Mouse (Mus musculus) megakaryocyte progenitor cell, adult 5-6 weeks (primary cell): ENCODE results near the gene Slc39a1. TPM values are rescaled to one million over a fixed set of nuclear protein-coding genes. Genes with fewer than 3 reads are reported as not detected.
"Not testable (repeated sequence)": the region's sequence is repeated elsewhere in the genome, so short reads cannot be mapped to it uniquely, and the experiment has no call there.

Source experiments
- ATAC-seq: replicated peaks from 2 replicates; pipeline ENCODE4 v1.8.0; 2016; ENCODE audit warnings: mild to moderate bottlenecking, moderate TSS enrichment, inconsistent platforms; ENCODE audit not compliant: poor library complexity
- total RNA-seq, 2 experiments: library from RNA; stranded (forward) in 1 of 2; stranded (reverse) in 1 of 2; fragments of 157-497, 149-512 nt in 1 of 2; fragments of 200-1000 nt in 1 of 2; gene quantifications; 2 replicates each; pipeline versions ENCODE4 v1.2.3 to v1.2.4; 2015 to 2017

Gene Slc39a1
- total RNA-seq, 2 experiments from 2014 or later, result 19.5 to 31.4 TPM

DNA sequence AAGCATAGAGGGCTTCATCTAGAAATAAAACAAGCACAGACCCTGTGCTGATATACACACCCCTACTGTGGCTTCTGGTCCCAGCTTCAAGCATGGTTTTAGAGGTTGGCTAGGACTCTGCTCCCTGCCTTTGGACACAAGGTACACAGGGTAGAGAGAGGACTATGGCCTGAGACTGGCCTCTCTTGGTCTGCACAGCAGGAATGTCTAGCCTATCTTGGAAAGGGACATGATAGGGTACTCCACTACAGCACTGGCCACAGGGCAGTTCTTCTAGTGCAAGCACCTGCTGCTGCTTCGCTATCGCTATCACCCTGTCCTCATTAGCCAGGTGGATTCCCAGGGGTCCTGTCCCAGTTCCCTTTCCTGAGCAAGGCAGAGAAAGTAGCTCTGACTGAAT is 6.7 kb upstream of the Slc39a1 start:
- 0 out of 2 replicates have a peak, but pooled peaks have one; percentile 13 for ATAC-seq

GRCm38 (mm10) chr3:90241669-90242358 is 6.2 kb upstream of the Slc39a1 start:
- peak; percentile 59 for ATAC-seq

- no peak for ATAC-seq
Observed at GRCm38 (mm10) chr3:90242984-90243775, 4.8 kb upstream of the Slc39a1 start, which contains the start of gene Creb3l4. Creb3l4 (minus strand) TSS chr3:90243512.

GRCm38 (mm10) chr3:90245406-90245805 is 2.6 kb upstream of the Slc39a1 start:
- ATAC-seq, result no peak

DNA sequence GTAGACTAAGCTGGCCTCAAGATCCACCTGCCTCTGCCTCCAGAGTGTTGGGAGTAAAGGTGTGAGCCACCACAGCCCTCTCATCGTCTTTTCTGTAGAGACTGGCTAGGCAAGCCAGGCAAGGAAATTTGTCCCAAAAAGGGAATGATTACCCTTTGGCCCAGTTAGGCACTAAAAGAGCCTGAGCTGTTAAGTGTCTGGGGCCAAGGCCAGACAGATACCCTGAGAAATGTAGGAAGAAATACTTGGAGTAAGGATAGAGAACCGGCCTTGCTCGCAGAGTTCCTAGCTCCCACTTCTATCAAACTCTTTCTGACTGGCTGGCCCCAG is 377 bp upstream of the Slc39a1 start:
- ATAC-seq, result peak; percentile 5

DNA sequence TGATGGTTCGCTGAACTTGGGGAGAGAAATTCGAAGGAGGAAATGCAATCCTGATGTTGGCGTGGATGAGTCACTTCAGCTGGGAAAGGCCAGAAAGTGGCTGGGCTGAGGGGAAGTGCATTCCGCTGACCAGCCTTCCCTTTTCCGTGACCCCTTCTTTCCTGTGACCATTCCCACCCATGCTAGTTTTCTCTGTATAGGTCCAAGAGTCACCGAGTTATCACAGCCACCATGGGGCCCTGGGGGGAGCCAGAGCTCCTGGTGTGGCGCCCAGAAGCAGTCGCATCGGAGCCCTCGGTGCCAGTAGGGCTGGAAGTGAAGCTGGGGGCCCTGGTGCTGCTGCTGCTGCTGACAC is 751 bp downstream of the Slc39a1 start:
- peak; percentile 36 for ATAC-seq

DNA sequence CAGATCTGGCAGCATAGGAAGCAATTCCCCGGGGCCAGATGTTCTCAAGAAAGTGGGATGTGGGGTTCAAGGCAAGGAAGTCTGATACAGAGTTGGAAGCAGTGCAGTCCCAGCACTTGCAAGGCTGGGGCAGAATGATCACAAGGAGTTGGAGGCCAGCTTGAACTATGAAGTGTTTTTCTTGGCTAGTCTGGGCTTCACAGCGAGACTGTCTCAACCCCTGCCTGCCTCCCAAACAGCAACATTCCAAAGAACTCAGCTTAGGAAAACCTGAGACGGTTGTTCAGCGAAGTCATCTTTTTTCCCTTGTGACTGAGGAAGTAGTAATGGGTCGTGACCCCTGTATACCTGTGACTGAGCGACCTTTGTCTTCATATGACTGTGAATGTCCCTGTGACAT is 2.8 kb downstream of the Slc39a1 start:
- ATAC-seq, result no peak

DNA sequence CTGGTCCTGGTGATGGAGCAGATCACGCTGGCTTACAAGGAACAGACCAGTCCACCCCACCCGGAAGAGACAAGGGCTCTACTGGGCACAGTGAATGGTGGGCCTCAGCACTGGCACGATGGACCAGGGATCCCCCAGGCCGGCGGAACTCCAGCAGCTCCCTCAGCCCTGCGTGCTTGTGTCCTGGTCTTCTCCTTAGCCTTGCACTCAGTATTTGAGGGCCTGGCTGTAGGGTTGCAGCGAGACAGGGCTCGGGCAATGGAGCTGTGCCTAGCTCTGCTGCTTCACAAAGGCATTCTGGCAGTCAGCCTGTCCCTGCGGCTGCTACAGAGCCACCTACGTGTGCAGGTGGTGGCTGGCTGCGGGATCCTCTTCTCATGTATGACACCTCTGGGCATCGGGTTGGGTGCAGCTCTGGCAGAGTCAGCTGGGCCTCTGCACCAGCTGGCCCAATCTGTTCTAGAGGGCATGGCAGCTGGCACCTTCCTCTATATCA is 3.8 kb downstream of the Slc39a1 start:
- not testable (repeated sequence) for ATAC-seq

DNA sequence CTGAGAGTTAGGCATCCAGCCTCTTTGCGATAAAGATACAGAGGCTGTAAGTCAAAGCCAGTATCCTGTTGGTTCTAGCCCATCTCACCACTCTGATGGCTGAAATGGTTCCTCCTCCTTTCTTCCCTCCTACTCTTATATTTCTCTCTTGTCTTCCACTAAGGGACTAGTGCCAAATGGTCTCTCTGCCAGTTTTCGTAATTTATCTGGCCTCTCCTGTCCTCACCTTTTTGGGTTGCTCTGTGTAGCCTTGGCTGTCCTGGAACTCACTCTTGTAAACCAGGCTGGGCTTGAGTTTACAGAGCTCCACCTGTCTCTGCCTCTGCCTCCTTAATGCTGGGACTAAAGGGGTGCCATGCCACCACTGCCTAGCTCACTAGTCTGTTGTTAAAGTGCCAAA is 4.7 kb downstream of the Slc39a1 start:
- ATAC-seq, result not testable (repeated sequence)

GRCm38 (mm10) chr3:90253174-90253573 is 5.2 kb downstream of the Slc39a1 start:
- not testable (repeated sequence) for ATAC-seq

DNA sequence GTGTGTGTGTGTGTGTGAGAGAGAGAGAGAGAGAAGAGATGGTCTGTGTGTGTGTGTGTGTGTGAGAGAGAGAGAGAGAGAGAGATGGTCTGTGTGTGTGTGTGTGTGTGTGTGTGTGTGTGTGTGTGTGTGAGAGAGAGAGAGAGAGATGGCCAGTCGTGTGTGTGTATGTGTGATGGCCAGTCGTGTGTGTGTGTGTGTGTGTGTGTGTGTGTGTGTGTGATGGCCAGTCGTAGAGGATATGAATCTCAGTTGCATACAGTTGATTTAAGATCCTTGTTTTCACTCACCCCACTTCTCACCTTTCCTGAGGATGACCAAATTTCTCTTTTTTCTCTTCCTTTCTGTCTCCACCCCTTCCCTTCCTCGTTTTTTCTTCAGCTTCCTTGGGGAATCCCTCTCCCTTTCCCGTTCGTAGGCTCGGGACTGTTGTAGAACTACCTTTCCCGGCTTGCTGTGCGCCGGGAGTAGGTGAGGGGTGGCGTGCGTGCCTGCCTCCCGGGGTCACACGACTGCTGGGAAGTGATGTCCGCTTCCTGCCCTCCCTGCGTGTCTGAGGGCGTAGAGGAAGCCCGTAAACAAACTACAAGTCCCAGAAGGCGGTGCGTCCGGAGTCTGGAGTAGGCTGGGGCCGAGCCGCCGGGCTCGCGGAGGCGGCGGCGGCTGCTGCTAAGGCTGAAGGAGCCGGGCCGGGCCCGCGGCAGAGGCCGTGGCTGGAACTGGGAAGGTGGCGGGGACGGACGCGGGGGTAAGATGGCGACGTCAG is 5.9 kb downstream of the Slc39a1 start, which contains the start of gene Crtc2:
Gene Crtc2, plus strand, starts transcription at position 511 of the 766 bp plus-strand sequence.
- ATAC-seq, result peak; percentile 98

DNA sequence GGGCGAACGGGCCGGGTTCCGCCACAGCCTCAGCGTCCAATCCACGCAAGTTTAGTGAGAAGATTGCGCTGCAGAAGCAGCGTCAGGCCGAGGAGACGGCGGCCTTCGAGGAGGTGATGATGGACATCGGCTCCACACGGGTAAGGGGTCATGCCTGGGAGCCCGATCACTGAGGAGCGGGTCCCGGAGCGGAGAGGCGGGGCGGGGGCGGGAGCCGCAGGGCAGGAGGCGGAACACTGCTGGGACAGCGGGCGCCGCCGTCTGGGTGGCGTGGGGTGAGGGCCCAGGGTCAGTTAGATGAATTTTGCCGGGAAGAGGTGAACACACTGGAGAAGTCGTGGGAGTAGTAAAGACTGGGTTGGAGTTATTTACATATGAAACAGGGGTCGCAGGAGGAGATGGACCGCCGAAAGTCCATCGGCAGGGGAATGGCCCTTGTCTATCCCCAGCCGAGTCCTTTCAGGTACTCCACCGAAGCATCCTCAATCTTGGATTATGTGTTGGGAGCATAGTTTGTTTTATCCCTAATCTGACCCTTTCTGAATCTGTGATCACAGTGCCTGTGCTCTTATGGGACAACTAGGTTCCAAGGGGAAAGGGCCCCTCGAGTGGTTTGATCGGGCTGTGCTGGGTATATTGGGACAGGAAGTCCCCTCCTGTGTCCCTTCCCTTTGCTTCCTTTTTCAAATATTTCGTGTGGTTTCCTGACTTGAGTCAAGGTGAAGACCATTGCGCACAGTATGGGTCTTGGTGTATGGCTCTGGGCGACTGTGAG is 6.6 kb downstream of the Slc39a1 start:
- peak; percentile 38 for ATAC-seq

GRCm38 (mm10) chr3:90255194-90255565 is 7.2 kb downstream of the Slc39a1 start:
- ATAC-seq, result no peak

- no peak for ATAC-seq
Observed at GRCm38 (mm10) chr3:90255784-90256353, 7.9 kb downstream of the Slc39a1 start.

GRCm38 (mm10) chr3:90256731-90257530 is 9.0 kb downstream of the Slc39a1 start:
- no peak for ATAC-seq

- ATAC-seq, result no peak
Observed at GRCm38 (mm10) chr3:90258521-90258920, 10.5 kb downstream of the Slc39a1 start.

DNA sequence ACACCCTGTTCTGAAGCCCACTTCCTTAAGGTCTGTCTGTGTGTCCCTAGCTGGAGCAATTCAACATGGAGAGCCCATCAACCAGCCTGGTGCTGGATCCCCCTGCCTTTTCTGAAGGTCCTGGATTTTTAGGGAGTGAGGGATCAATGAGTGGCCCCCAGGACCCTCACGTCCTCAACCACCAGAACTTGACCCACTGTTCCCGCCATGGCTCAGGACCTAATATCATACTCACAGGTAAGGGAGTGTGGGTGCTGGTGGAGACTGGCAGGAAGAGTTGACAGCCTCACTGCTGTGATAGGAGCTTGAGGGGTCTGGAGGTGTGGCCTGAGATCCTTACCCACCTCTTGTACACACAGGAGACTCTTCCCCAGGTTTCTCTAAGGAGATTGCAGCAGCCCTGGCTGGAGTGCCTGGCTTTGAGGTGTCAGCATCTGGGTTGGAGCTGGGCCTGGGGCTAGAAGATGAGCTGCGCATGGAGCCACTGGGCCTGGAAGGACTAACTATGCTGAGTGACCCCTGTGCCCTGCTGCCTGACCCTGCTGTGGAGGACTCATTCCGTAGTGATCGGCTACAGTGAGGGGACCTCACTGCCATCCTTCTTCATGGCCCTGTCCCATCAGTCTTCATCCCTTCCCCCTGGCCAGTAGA is 15.3 kb downstream of the Slc39a1 start:
- ATAC-seq, result no peak

- ATAC-seq, result no peak
Observed at GRCm38 (mm10) chr3:90264687-90265033, 16.7 kb downstream of the Slc39a1 start.
